Mouse (Mus musculus) midbrain, embryonic 13.5 days (tissue): ENCODE results near the gene Oaz3. TPM values are rescaled to one million over a fixed set of nuclear protein-coding genes. Genes with fewer than 3 reads are reported as not detected.
A peak's percentile ranks its signal among the peaks of the same experiment; 100 is the strongest.

Source experiments
- ATAC-seq: fragments of 200-750 bp; cut with Nextera tagmentation; 2 replicates; pipeline ENCODE4 v1.8.0; 2017; ENCODE audit warnings: mild to moderate bottlenecking, moderate TSS enrichment, moderate library complexity
- H3K27ac ChIP-seq: fragments of 300-500 bp; sonication (generic); 2 replicates; pipeline ENCODE4 v1.5.1; 2015; ENCODE audit warnings: inconsistent platforms, mild to moderate bottlenecking, moderate library complexity
- H3K27me3 ChIP-seq: fragments of 300-500 bp; sonication (generic); 2 replicates; pipeline ENCODE4 v1.6.1; 2015; ENCODE audit warnings: mild to moderate bottlenecking, inconsistent platforms
- H3K36me3 ChIP-seq: fragments of 300-500 bp; sonication (generic); 2 replicates; pipeline ENCODE4 v1.6.1; 2015; ENCODE audit warnings: mild to moderate bottlenecking, inconsistent platforms
- H3K4me1 ChIP-seq: fragments of 300-500 bp; sonication (generic); replicated peaks from 2 replicates; pipeline ENCODE4 v1.6.1; 2015; ENCODE audit warnings: inconsistent platforms
- H3K4me2 ChIP-seq: fragments of 300-500 bp; sonication (generic); replicated peaks from 2 replicates; pipeline ENCODE4 v1.6.1; 2015; ENCODE audit warnings: moderate library complexity, mild to moderate bottlenecking, inconsistent platforms
- H3K4me3 ChIP-seq: fragments of 300-500 bp; sonication (generic); replicated peaks from 2 replicates; pipeline ENCODE4 v1.5.1; 2015; ENCODE audit warnings: mild to moderate bottlenecking, inconsistent platforms
- H3K9ac ChIP-seq: fragments of 300-500 bp; sonication (generic); replicated peaks from 2 replicates; pipeline ENCODE4 v1.6.1; 2015; ENCODE audit warnings: mild to moderate bottlenecking, inconsistent platforms
- H3K9me3 ChIP-seq: fragments of 300-500 bp; sonication (generic); 2 replicates; pipeline ENCODE4 v1.6.1; 2016; ENCODE audit warnings: mild to moderate bottlenecking, inconsistent platforms
- WGBS: fragments of 180-500 bp; shearing (Covaris S2); methylation state at CpG from one replicate; pipeline ENCODE4 v1.1.7; 2015; 5-methylcytosine and 5-hydroxymethylcytosine counted together
- polyA plus RNA-seq: library from polyadenylated mRNA; unstranded; fragments of >200 nt; fragmentation: Nextera tagmentation; extraction: Ambion mirVana; gene quantifications from 2 replicates; pipeline ENCODE4 v1.2.1, GENCODE M21; 2015

The Oaz3 gene
- polyA plus RNA-seq: 0.89 and 1.2 TPM in 2 replicates

DNA sequence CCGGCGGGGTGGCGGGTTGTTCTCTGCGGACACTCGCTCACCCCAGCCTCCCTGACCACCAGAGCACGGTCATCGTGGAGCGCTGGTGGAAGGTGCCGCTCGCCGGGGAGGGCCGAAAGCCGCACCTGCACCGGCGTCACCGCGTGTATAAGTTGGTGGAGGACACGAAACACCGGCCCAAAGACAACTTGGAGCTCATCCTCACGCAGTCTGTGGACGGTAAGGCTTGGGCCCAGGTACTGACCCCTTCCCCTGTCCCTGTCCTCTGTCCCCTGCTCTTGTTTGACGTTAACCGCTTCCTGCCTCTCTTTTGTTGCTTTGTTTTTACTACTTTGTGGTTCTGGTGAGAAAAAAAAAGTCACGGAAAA, at the start of gene Oaz3:
Oaz3 (minus strand) TSS at position 319 of the 368 bp plus-strand sequence.
- peak within 1 kb of the TSS; percentile 93 for H3K4me3 ChIP-seq
- H3K9me3 ChIP-seq: no peaks in the 10 kb centered on the region
- 0 out of 2 replicates have a peak, but pooled peaks cover 3% of the 10 kb centered on the region for H3K27me3 ChIP-seq
- H3K9ac ChIP-seq: peak within 1 kb of the TSS; percentile 93
- peaks cover 15% of the 10 kb centered on the region for H3K4me1 ChIP-seq
- peaks cover 33% of the 10 kb centered on the region for H3K36me3 ChIP-seq
- peak within 1 kb of the TSS; percentile 78 for H3K4me2 ChIP-seq
- no peak for ATAC-seq
- WGBS: 2% methylated on average over 24 of the region's 24 CpGs
- peak within 1 kb of the TSS; percentile 80 for H3K27ac ChIP-seq

GRCm38 (mm10) chr3:94487581-94487980, 43.9 kb upstream of the Oaz3 start:
- peaks cover 91% of the 10 kb centered on the region for H3K4me1 ChIP-seq
- H3K27ac ChIP-seq: 0 out of 2 replicates have a peak overlapping the region, but pooled peaks have one; percentile 20
- H3K9me3 ChIP-seq: no peaks in the 10 kb centered on the region
- ATAC-seq: no peak
- 84% methylated on average over 6 of the region's 6 CpGs for WGBS
- no peaks in the 10 kb centered on the region for H3K27me3 ChIP-seq
- peak overlapping the region; percentile 37; the same call in 1 of the 2 replicates for H3K9ac ChIP-seq
- H3K4me3 ChIP-seq: no peak overlapping the region
- H3K36me3 ChIP-seq: peaks cover 79% of the 10 kb centered on the region
- no peak overlapping the region for H3K4me2 ChIP-seq

DNA sequence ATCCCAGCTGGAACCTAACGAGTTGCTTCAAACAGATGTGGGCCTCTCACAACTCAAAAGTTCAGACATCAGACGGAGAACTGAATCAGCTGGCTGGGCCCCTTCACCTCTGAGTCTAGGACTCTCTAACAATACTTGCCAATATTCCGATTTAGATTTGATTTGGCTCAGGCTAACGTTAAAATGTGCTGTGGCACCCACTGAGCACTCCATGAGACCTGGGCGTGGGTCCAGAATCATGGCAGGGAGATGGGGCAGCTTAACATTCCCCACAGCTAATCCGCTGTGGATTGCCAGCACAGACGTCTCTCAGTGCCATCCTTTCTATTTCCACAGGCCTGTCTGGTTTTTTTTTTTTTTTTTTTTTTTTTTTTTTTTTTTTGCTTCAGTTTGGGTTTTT, 42.2 kb upstream of the Oaz3 start:
- peaks cover 82% of the 10 kb centered on the region for H3K36me3 ChIP-seq
- no peak for ATAC-seq

GRCm38 (mm10) chr3:94483790-94484439, 40.2 kb upstream of the Oaz3 start:
- Histone ChIP-seq H3K4me2 (peak overlapping the region; percentile 98), H3K36me3 (peaks cover 67% of the 10 kb centered on the region), H3K4me1 (peaks cover 94% of the 10 kb centered on the region), H3K27ac (peak overlapping the region; percentile 95), H3K27me3 (no peaks in the 10 kb centered on the region), H3K4me3 (peak overlapping the region; percentile 23), H3K9ac (peak overlapping the region; percentile 37), H3K9me3 (no peaks in the 10 kb centered on the region)
- ATAC-seq: peak; percentile 90
- WGBS: 4% methylated on average over 20 of the region's 20 CpGs

More for the DNA sequence above, 42.2 kb upstream of the Oaz3 start:
- peak overlapping the region; percentile 95 for H3K27ac ChIP-seq
- peaks cover 93% of the 10 kb centered on the region for H3K4me1 ChIP-seq
- H3K9ac ChIP-seq: 0 out of 2 replicates have a peak overlapping the region, but pooled peaks have one; percentile 37
- H3K9me3 ChIP-seq: no peaks in the 10 kb centered on the region
- H3K27me3 ChIP-seq: no peaks in the 10 kb centered on the region
- 45% methylated on average over 7 of the region's 7 CpGs for WGBS
- no peak overlapping the region for H3K4me3 ChIP-seq
- no peak overlapping the region; the same call in 1 of the 2 replicates for H3K4me2 ChIP-seq

DNA sequence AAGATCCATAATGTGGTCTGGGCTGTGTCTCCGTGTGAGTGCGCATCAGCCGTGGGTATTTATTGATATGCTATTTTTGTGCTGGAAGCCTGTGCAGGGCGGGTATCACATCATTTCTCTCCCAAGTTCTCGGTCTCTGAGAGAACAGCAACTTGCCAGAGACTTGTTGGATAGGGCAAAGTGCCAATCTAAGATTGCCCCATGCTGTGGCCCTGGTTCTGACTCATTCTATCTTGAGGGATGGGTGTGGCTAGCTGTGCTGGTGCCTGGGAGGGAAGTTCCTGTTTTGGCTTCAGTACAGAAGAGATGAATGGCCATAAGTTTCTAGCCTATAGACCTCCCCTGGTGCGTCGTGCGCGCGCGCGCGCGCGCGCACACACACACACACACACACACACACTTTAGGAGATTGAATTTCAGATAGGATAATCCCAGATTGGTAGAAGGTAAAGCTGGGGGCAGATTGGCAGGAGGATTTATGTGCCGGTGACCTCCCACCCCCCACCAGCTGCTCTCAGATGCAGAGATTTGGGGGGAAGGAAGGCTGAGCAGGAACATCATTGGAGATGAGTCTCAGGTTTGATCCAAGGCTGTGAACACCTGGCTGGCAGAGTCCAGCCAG, 39.2 kb upstream of the Oaz3 start:
- H3K4me1 ChIP-seq: peaks cover 91% of the 10 kb centered on the region
- H3K27ac ChIP-seq: peak overlapping the region; percentile 95
- no peak for ATAC-seq
- no peaks in the 10 kb centered on the region for H3K27me3 ChIP-seq
- H3K9me3 ChIP-seq: no peaks in the 10 kb centered on the region
- H3K36me3 ChIP-seq: peaks cover 58% of the 10 kb centered on the region
- 0 out of 2 replicates have a peak overlapping the region, but pooled peaks have one; percentile 8 for H3K4me3 ChIP-seq
- peak overlapping the region; percentile 42 for H3K9ac ChIP-seq
- WGBS: 84% methylated on average over 17 of the region's 17 CpGs
- peak overlapping the region; percentile 98 for H3K4me2 ChIP-seq

DNA sequence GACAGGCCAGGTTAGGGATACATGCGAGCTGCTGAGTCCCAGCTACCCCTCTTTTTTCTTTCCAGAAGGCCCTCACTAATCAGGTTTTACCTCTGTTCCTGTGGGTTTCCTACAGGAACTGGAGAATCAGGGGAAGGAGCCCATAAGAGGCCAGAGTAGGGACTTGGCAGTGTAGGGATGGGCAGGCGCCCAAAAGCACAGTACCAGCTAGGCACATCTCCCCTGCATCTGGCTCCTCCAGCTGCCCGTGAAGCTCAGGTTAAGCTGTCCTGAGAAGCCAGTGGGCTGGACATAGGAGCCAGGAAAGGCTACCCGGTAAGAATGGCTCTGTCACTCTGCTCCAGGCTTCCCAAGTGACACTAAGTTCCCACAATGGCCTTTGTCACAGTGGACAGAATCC, 37.7 kb upstream of the Oaz3 start:
- peak overlapping the region; percentile 98 for H3K4me2 ChIP-seq
- H3K36me3 ChIP-seq: peaks cover 44% of the 10 kb centered on the region
- H3K9ac ChIP-seq: peak overlapping the region; percentile 97
- no peak for ATAC-seq
- H3K9me3 ChIP-seq: no peaks in the 10 kb centered on the region
- peak overlapping the region; percentile 95 for H3K27ac ChIP-seq
- peaks cover 89% of the 10 kb centered on the region for H3K4me1 ChIP-seq
- peak overlapping the region; percentile 79 for H3K4me3 ChIP-seq
- no peaks in the 10 kb centered on the region for H3K27me3 ChIP-seq
- WGBS: 69% methylated on average over 4 of the region's 4 CpGs

DNA sequence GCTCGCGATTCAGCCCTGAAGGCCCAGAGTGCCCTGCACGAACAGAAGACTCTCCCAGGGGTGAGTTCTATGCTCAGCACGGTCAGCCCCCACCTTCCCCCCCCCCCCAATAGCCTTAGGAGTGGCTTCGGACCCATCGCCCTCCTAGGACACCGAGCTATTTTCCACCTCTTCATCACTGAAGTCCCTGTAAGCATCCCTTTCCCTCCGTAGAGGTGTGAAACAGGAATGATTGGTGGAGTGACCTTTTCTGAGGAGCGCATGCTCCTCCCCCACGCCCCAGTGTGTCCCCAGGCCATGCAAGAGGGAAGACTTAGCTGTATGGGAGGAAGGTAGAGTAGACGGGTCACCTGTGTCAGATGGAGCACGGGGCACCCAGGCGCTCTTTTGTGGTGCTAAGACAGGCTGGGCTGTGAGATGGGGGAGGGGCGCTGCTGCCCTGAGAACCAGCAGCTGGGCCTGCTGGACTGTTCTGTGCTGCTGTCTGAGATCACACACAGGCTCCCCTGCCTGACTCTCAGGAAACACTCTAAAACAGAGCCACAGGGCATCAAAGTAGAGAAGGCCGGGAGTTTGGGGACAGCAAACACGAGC, 36.7 kb upstream of the Oaz3 start, which contains the start of gene Riiad1:
Riiad1 (minus strand) TSS at position 51 of the 594 bp plus-strand sequence.
- Histone ChIP-seq H3K27me3 (no peaks in the 10 kb centered on the region), H3K4me1 (peaks cover 86% of the 10 kb centered on the region), H3K9ac (peak within 1 kb of the TSS; percentile 97), H3K9me3 (no peaks in the 10 kb centered on the region), H3K4me2 (peak within 1 kb of the TSS; percentile 98), H3K36me3 (peaks cover 37% of the 10 kb centered on the region), H3K27ac (peak within 1 kb of the TSS; percentile 95), H3K4me3 (peak within 1 kb of the TSS; percentile 79)
- 10% methylated on average over 16 of the region's 16 CpGs for WGBS
- no peak for ATAC-seq

- Histone ChIP-seq H3K4me3 (peak overlapping the region; percentile 79), H3K9me3 (no peaks in the 10 kb centered on the region), H3K36me3 (peaks cover 29% of the 10 kb centered on the region), H3K27ac (peak overlapping the region; percentile 95), H3K4me1 (peaks cover 78% of the 10 kb centered on the region), H3K27me3 (no peaks in the 10 kb centered on the region), H3K4me2 (peak overlapping the region; percentile 98), H3K9ac (peak overlapping the region; percentile 97)
- ATAC-seq: no peak
- 14% methylated on average over 11 of the region's 11 CpGs for WGBS
Measured at GRCm38 (mm10) chr3:94479564-94479963, 35.8 kb upstream of the Oaz3 start.

- H3K27me3 ChIP-seq: no peaks in the 10 kb centered on the region
- peaks cover 74% of the 10 kb centered on the region for H3K4me1 ChIP-seq
- H3K27ac ChIP-seq: peak overlapping the region; percentile 95
- H3K36me3 ChIP-seq: peaks cover 26% of the 10 kb centered on the region
- WGBS: 3% methylated on average over 9 of the region's 9 CpGs
- peak overlapping the region; percentile 79 for H3K4me3 ChIP-seq
- no peaks in the 10 kb centered on the region for H3K9me3 ChIP-seq
- H3K4me2 ChIP-seq: peak overlapping the region; percentile 98
- peak overlapping the region; percentile 97 for H3K9ac ChIP-seq
- peak; percentile 37 for ATAC-seq
Measured at GRCm38 (mm10) chr3:94478591-94479169, 35.0 kb upstream of the Oaz3 start.

- H3K9me3 ChIP-seq: no peaks in the 10 kb centered on the region
- H3K4me1 ChIP-seq: peaks cover 73% of the 10 kb centered on the region
- peaks cover 24% of the 10 kb centered on the region for H3K36me3 ChIP-seq
- H3K27me3 ChIP-seq: no peaks in the 10 kb centered on the region
- WGBS: 0% methylated on average over 13 of the region's 14 CpGs
- peak within 1 kb of the TSS; percentile 97 for H3K9ac ChIP-seq
- H3K4me2 ChIP-seq: peak within 1 kb of the TSS; percentile 98
- ATAC-seq: peak; percentile 92
- H3K27ac ChIP-seq: peak within 1 kb of the TSS; percentile 95
- peak within 1 kb of the TSS; percentile 79 for H3K4me3 ChIP-seq
Measured at GRCm38 (mm10) chr3:94477981-94478422, 34.3 kb upstream of the Oaz3 start, which contains the start of gene Celf3. Gene Celf3 (plus strand): TSS chr3:94478295.

DNA sequence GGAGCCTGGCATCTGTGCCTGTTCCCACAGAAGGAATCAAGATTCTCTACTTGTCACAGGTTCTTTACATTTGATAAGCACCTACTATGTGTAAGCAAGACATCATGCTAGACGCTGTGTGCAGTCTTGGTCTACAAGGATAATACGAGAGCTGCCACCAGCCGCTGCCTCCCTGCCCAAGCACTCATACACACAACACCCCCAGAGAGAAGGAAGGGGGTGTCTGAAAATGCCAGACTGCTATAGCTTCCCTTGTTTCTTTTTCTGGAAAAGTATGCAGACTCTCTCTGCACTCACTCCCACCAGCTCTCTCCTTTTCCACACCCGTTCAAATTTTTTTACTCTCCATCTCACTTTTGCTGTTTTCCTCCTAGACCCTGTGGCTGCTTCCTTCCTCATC, 33.7 kb upstream of the Oaz3 start:
- H3K4me2 ChIP-seq: peak overlapping the region; percentile 98
- WGBS: 18% methylated on average over 4 of the region's 4 CpGs
- H3K4me3 ChIP-seq: peak overlapping the region; percentile 79
- peaks cover 18% of the 10 kb centered on the region for H3K36me3 ChIP-seq
- no peaks in the 10 kb centered on the region for H3K27me3 ChIP-seq
- peaks cover 73% of the 10 kb centered on the region for H3K4me1 ChIP-seq
- H3K9me3 ChIP-seq: no peaks in the 10 kb centered on the region
- peak overlapping the region; percentile 95 for H3K27ac ChIP-seq
- H3K9ac ChIP-seq: peak overlapping the region; percentile 70
- ATAC-seq: no peak; the same call in none of the 2 replicates
